Mouse (Mus musculus): Measurements from ENCODE around the gene Prr12.

The Prr12 gene

GRCm38 (mm10) chr7:45028351-45028750, 24.3 kb downstream of the Prr12 start:
- in situ Hi-C loops (cut with MboI; ENCODE audit: unreplicated experiment in 2 of 2), result no loop called here

GRCm38 (mm10) chr7:45027761-45028160, 24.9 kb downstream of the Prr12 start:
- in situ Hi-C loops (cut with MboI; ENCODE audit: unreplicated experiment in 2 of 2), result no loop called here

- in situ Hi-C loops (cut with MboI; ENCODE audit: unreplicated experiment in 2 of 2), result no loop called here
Observed at GRCm38 (mm10) chr7:45026256-45026655, 26.4 kb downstream of the Prr12 start.

- in situ Hi-C loops (cut with MboI; ENCODE audit: unreplicated experiment in 2 of 2), result no loop called here
Observed at GRCm38 (mm10) chr7:45025601-45026220, 27.0 kb downstream of the Prr12 start.

- in situ Hi-C loops (cut with MboI; ENCODE audit: unreplicated experiment in 2 of 2), result loop anchor here (25.0 kb wide), 2 partner anchors 688 to 888 kb away; partner anchors contain the start of genes Ccdc114 (in 1 of the 2), Dbp (in 1 of the 2), Emp3 (in 1 of the 2) and Fam83e (in 1 of the 2)
Observed at GRCm38 (mm10) chr7:45024281-45025248, 28.1 kb downstream of the Prr12 start.

- in situ Hi-C loops (cut with MboI; ENCODE audit: unreplicated experiment in 2 of 2), result loop anchor here (25.0 kb wide), 2 partner anchors 689 to 889 kb away; partner anchors contain the start of genes Ccdc114 (in 1 of the 2), Dbp (in 1 of the 2), Emp3 (in 1 of the 2) and Fam83e (in 1 of the 2)
Observed at GRCm38 (mm10) chr7:45023711-45024110, 29.0 kb downstream of the Prr12 start.

- in situ Hi-C loops (cut with MboI; ENCODE audit: unreplicated experiment in 2 of 2), result loop anchor here (25.0 kb wide), 2 partner anchors 692 to 892 kb away; partner anchors contain the start of genes Ccdc114 (in 1 of the 2), Dbp (in 1 of the 2), Emp3 (in 1 of the 2) and Fam83e (in 1 of the 2)
Observed at GRCm38 (mm10) chr7:45020225-45020624, 32.5 kb downstream of the Prr12 start.

- in situ Hi-C loops (cut with MboI; ENCODE audit: unreplicated experiment in 2 of 2), result loop anchor here (25.0 kb wide), 2 partner anchors 693 to 893 kb away; partner anchors contain the start of genes Ccdc114 (in 1 of the 2), Dbp (in 1 of the 2), Emp3 (in 1 of the 2) and Fam83e (in 1 of the 2)
Observed at GRCm38 (mm10) chr7:45019031-45019571, 33.6 kb downstream of the Prr12 start.

GRCm38 (mm10) chr7:45017242-45018061, 35.2 kb downstream of the Prr12 start, which contains the start of gene Rras:
Gene Rras (plus strand): TSS chr7:45017961.
- in situ Hi-C loops (cut with MboI; ENCODE audit: unreplicated experiment in 2 of 2), result loop anchor here (25.0 kb wide), 2 partner anchors 695 to 895 kb away; partner anchors contain the start of genes Ccdc114 (in 1 of the 2), Dbp (in 1 of the 2), Emp3 (in 1 of the 2) and Fam83e (in 1 of the 2)

- in situ Hi-C loops (cut with MboI; ENCODE audit: unreplicated experiment in 2 of 2), result loop anchor here (25.0 kb wide), 2 partner anchors 696 to 896 kb away; partner anchors contain the start of genes Ccdc114 (in 1 of the 2), Dbp (in 1 of the 2), Emp3 (in 1 of the 2) and Fam83e (in 1 of the 2)
Observed at GRCm38 (mm10) chr7:45016761-45017160, 35.9 kb downstream of the Prr12 start.

GRCm38 (mm10) chr7:45015957-45016612, 36.6 kb downstream of the Prr12 start, which contains the start of gene Scaf1:
Gene Scaf1 (minus strand): TSS chr7:45016363.
- in situ Hi-C loops (cut with MboI; ENCODE audit: unreplicated experiment in 2 of 2), result loop anchor here (25.0 kb wide), 2 partner anchors 696 to 896 kb away; partner anchors contain the start of genes Ccdc114 (in 1 of the 2), Dbp (in 1 of the 2), Emp3 (in 1 of the 2) and Fam83e (in 1 of the 2)

- in situ Hi-C loops (cut with MboI; ENCODE audit: unreplicated experiment in 2 of 2), result loop anchor here (25.0 kb wide), 2 partner anchors 697 to 897 kb away; partner anchors contain the start of genes Ccdc114 (in 1 of the 2), Dbp (in 1 of the 2), Emp3 (in 1 of the 2) and Fam83e (in 1 of the 2)
Observed at GRCm38 (mm10) chr7:45015344-45015956, 37.2 kb downstream of the Prr12 start.

GRCm38 (mm10) chr7:45014096-45014451, 38.6 kb downstream of the Prr12 start:
- in situ Hi-C loops (cut with MboI; ENCODE audit: unreplicated experiment in 2 of 2), result loop anchor here (25.0 kb wide), 2 partner anchors 698 to 898 kb away; partner anchors contain the start of genes Ccdc114 (in 1 of the 2), Dbp (in 1 of the 2), Emp3 (in 1 of the 2) and Fam83e (in 1 of the 2)

GRCm38 (mm10) chr7:45013366-45014095, 39.1 kb downstream of the Prr12 start:
- in situ Hi-C loops (cut with MboI; ENCODE audit: unreplicated experiment in 2 of 2), result loop anchor here (25.0 kb wide), 2 partner anchors 699 to 899 kb away; partner anchors contain the start of genes Ccdc114 (in 1 of the 2), Dbp (in 1 of the 2), Emp3 (in 1 of the 2) and Fam83e (in 1 of the 2)

GRCm38 (mm10) chr7:45012824-45013223, 39.9 kb downstream of the Prr12 start:
- in situ Hi-C loops (cut with MboI; ENCODE audit: unreplicated experiment in 2 of 2), result loop anchor here (25.0 kb wide), 2 partner anchors 699 to 899 kb away; partner anchors contain the start of genes Ccdc114 (in 1 of the 2), Dbp (in 1 of the 2), Emp3 (in 1 of the 2) and Fam83e (in 1 of the 2)

- in situ Hi-C loops (cut with MboI; ENCODE audit: unreplicated experiment in 2 of 2), result loop anchor here (25.0 kb wide), 2 partner anchors 700 to 900 kb away; partner anchors contain the start of genes Ccdc114 (in 1 of the 2), Dbp (in 1 of the 2), Emp3 (in 1 of the 2) and Fam83e (in 1 of the 2)
Observed at GRCm38 (mm10) chr7:45012011-45012410, 40.7 kb downstream of the Prr12 start.

Data from v-Abl transformed pro-B cells (cell line).